Mouse (Mus musculus) left cerebral cortex, adult 11 months (tissue): Measurements from ENCODE around the gene Filip1.

Experiments
- DNase-seq: peaks from one replicate; pipeline ENCODE4 v3.0.0; 2022; ENCODE audit warnings: low spot score

Filip1 gene

GRCm38 (mm10) chr9:79979274-79979673, 33.4 kb downstream of the Filip1 start:
- no peak for DNase-seq

- no peak for DNase-seq
These were observed 34.2 kb downstream of the Filip1 start for GRCm38 (mm10) chr9:79978228-79979024.

GRCm38 (mm10) chr9:79977549-79977971, 35.1 kb downstream of the Filip1 start:
- DNase-seq = no peak

GRCm38 (mm10) chr9:79976789-79977188, 35.9 kb downstream of the Filip1 start:
- DNase-seq = no peak

- DNase-seq = no peak
These were observed 37.5 kb downstream of the Filip1 start for GRCm38 (mm10) chr9:79975121-79975520.

- no peak for DNase-seq
These were observed 39.1 kb downstream of the Filip1 start for GRCm38 (mm10) chr9:79973582-79973981.

GRCm38 (mm10) chr9:79972705-79973104, 39.9 kb downstream of the Filip1 start:
- no peak for DNase-seq

GRCm38 (mm10) chr9:79971619-79972018, 41.0 kb downstream of the Filip1 start:
- no peak for DNase-seq

GRCm38 (mm10) chr9:79970659-79971118, 42.0 kb downstream of the Filip1 start:
- DNase-seq = no peak

GRCm38 (mm10) chr9:79969544-79969943, 43.1 kb downstream of the Filip1 start:
- DNase-seq = no peak

GRCm38 (mm10) chr9:79966711-79967487, 45.8 kb downstream of the Filip1 start:
- no peak for DNase-seq

GRCm38 (mm10) chr9:79965600-79966392, 46.9 kb downstream of the Filip1 start:
- DNase-seq = no peak

GRCm38 (mm10) chr9:79965003-79965402, 47.6 kb downstream of the Filip1 start:
- no peak for DNase-seq

- no peak for DNase-seq
These were observed 50.9 kb downstream of the Filip1 start for GRCm38 (mm10) chr9:79961630-79962285.

- DNase-seq = no peak
These were observed 52.2 kb downstream of the Filip1 start for GRCm38 (mm10) chr9:79960453-79960852.

- no peak for DNase-seq
These were observed 54.3 kb downstream of the Filip1 start for GRCm38 (mm10) chr9:79958395-79958794.

GRCm38 (mm10) chr9:79954944-79955343, 57.7 kb downstream of the Filip1 start:
- DNase-seq = no peak

- DNase-seq = no peak
These were observed 60.7 kb downstream of the Filip1 start for GRCm38 (mm10) chr9:79951984-79952383.

- no peak for DNase-seq
These were observed 61.3 kb downstream of the Filip1 start for GRCm38 (mm10) chr9:79951339-79951738.

- no peak for DNase-seq
These were observed 62.0 kb downstream of the Filip1 start for GRCm38 (mm10) chr9:79950666-79951065.

- no peak for DNase-seq
These were observed 62.6 kb downstream of the Filip1 start for GRCm38 (mm10) chr9:79950038-79950437.

- no peak for DNase-seq
These were observed 64.3 kb downstream of the Filip1 start for GRCm38 (mm10) chr9:79948376-79948775.
